Mouse (Mus musculus) splenic B cell, adult 2 months (primary cell): Measurements from ENCODE around the gene Fam20c.

ENCODE experiments used
- DNase-seq: peaks from one replicate; pipeline ENCODE4 v3.0.0-alpha.2; 2011; ENCODE audit warnings: low read depth, low spot score
- H3K27me3 ChIP-seq: 2 replicates; pipeline ENCODE4 v1.6.1; 2012; ENCODE audit warnings: mild to moderate bottlenecking, low read length, moderate library complexity, mixed read lengths; ENCODE audit not compliant: control insufficient read depth, poor library complexity, insufficient read depth, severe bottlenecking
- H3K36me3 ChIP-seq: 2 replicates; pipeline ENCODE4 v1.6.1; 2012; ENCODE audit warnings: mild to moderate bottlenecking, low read length, moderate library complexity, mixed read lengths; ENCODE audit not compliant: control insufficient read depth, poor library complexity, insufficient read depth, severe bottlenecking

The Fam20c gene

DNA sequence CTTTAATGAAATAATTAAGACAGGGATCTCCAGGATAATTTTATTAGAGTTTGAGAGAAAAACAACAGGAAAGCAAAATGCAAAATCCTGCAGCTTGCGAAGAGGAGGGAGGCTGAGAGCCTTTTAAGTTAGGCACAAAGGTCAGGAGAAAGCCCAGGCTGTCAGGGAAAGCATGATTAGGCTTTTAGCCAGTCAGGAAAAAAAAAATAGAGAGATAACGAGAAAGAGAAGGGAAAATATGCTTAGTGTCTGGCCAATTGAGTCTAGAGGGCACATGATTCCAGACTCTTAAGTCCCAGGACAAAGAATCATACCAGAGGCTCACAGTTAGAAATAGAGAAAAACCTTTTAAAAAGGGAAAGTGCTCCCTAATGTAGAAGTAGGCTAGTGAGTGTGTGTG, 10.7 kb upstream of the Fam20c start:
- DNase-seq, result no peak
- Histone ChIP-seq H3K27me3 (no peaks in the 10 kb centered on the region), H3K36me3 (no peaks in the 10 kb centered on the region)

DNA sequence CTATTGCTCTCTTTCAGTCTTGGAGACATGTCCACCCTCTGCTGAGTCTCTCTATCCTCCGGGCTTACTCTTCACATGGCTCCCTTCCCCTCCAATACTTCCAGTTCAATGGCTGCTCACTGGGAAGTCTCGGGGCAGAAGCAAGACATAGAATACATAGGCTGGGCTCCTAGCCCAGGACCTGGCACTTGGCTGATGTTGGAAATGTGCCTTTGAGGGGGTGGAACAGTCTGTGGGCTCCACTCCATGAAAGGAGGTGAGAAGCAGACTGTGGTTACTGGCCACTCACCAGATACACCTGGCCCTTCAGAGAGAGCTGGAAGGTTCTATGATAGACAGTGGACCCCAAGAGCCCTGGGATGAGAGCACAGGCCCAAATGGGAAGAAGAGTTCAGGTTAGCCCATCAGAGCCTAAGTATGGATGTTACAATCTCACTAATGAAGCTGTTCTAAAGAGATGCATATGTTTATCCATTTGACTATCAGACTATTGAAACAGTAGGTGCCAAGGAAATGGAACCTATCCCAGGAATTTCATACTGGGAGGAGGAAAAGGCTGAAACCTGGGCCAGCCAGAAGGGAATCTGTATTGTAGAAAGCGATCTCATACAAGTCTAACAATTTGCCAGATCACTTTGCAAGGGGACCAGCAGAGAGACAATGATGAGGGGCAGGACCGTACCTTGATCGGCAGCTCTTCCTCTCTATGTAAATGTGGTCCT, 8.8 kb upstream of the Fam20c start:
- Histone ChIP-seq H3K36me3 (no peaks in the 10 kb centered on the region), H3K27me3 (no peaks in the 10 kb centered on the region)
- no peak for DNase-seq

DNA sequence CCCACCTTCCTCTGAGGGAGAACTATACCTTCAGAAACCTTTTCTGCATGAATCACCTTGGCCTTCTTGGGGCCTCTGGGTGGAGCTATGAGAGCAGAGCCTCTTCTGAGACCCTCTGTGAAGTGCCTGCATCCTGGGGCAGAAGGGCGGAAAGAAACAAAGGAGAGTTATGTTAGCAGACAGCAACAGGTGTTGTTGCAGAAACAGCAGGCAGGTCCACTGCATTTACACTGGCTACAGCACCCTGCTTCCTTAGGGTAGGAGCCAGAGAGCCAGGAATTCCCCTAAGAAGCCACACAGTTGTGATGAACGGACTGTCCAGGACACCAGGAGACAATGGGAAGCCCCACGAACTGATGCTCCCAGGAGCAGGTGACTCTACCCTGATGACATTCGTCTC, 1.0 kb upstream of the Fam20c start:
- DNase-seq, result no peak
- H3K27me3 ChIP-seq, result no peaks in the 10 kb centered on the region
- H3K36me3 ChIP-seq, result no peaks in the 10 kb centered on the region

DNA sequence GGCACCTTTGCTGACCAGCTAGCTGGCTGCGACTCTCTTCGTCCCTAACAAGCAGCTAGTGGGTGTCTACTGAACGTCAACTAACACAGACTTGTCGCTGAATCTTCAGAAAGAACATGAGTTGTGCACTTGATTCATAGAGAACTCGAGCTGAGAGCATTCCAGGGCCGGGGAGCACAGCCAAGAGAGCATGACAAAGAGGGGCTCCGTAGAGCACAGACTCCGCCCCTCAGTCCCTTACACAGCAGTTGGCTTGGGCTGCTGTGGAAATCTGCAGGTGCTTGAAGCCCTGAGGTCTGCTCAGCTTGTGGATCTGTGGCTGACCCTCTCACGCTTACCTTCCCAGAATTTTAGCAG, 390 bp upstream of the Fam20c start:
- H3K27me3 ChIP-seq, result no peaks in the 10 kb centered on the region
- H3K36me3 ChIP-seq, result no peaks in the 10 kb centered on the region
- DNase-seq, result no peak

DNA sequence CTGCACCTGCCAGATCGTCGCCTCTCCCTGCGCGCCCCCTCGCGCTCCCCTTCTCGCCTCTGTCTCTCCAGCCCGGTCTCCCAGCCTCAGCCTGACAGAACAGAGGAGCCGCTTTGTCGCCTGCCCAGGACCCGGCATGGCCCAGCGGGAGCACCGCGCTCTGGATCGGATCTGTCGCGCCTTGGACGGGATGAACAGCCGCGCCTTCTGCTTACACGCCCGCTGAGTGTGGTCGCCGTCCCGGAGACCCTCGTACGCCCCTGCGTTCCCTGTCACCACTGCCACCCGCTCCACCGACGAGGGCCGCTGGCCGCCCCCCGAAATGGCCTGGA, 773 bp downstream of the Fam20c start:
- Histone ChIP-seq H3K27me3 (no peaks in the 10 kb centered on the region), H3K36me3 (no peaks in the 10 kb centered on the region)
- no peak for DNase-seq

DNA sequence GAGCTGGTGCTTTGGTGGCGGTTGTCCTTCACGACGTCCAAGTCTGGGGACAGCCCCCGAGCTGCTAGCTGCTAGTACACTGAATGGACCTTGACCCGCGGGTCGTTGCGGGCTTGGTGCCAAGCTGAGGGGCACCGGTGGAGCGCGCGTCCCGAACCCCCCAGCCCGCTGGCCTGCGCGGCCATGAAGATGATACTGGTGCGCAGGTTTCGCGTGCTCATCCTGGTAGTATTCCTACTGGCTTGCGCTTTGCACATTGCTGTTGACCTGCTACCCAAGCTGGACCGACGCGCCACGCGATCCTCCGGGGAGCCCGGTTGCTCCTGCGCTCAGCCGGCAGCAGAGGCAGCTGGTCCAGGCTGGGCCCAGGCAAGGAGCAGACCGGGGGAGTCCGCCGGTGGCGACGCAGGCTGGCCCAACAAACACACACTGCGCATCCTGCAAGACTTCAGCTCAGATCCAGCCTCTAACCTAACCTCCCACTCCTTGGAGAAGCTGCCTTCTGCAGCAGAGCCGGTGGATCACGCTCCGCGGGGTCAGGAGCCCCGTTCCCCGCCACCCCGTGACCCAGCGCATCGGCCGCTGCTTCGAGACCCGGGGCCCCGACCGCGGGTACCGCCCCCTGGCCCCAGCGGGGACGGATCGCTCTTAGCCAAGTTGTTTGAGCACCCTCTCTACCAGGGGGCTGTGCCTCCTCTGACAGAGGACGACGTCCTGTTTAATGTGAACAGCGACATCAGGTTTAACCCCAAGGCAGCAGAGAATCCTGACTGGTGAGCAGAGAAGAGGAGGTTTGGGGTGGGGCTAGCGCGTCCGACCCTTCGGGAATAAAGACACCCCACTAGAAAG, 1.4 kb downstream of the Fam20c start:
- no peak for DNase-seq
- Histone ChIP-seq H3K27me3 (no peaks in the 10 kb centered on the region), H3K36me3 (no peaks in the 10 kb centered on the region)

DNA sequence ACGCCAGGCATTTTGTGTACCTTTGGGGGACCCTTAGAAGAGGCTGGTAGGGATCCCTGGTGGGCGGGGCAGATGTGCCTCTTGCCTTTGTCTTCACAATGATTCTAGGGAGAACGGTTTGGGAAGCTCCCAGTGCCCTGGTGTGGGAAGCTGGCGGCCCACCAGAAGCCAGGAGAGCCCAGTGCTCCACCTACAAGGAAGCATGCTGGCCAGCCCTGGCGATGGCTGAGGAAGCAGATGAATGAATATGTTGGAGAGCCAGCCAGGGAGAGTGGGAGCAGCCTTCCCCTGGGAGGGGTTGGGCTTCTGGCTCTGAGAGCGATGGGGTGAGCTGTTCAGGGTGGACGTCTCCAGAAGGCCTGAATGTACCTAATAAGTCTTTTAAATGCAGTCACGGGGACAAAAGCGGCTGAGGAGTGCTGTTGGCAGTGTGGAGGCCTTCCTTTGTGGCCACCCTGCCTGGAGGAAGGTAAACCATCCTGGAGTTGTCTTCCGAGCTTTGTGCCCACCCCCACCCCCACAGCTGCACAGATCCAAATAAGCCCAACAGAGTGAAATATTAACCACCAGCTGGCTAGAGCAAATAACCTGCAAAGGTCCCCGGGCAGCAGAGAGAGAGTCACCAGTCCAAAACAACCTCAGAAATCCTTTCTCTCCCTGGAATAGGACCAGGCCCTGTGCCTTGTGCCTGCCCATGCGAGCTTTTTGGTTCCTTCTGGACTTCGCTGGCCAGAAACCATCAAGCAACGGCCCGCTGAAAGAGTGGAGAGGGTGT, 2.2 kb downstream of the Fam20c start:
- DNase-seq, result no peak

DNA sequence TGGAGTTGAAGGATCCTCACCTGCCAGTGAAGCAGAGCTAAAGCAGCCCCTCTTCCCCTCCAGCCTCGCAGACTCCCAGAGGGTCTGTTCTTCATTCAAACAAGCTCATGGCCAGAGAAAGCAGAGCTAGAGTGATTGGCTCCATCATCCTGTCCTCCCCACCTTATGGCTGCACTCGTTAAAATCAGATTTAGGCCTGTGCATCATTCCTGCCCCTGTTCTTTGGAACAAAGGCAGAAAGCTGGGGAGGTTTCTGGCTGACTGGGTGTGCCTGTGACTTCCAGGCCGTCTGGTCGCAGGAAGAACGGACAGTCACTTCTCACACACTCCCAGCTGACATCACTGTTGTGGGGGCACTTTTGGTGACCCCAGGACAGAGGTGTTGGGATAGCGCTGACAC, 2.8 kb downstream of the Fam20c start:
- Histone ChIP-seq H3K36me3 (no peaks in the 10 kb centered on the region), H3K27me3 (no peaks in the 10 kb centered on the region)
- DNase-seq, result no peak

More for the DNA sequence above, 2.2 kb downstream of the Fam20c start:
- no peaks in the 10 kb centered on the region for H3K36me3 ChIP-seq
- no peaks in the 10 kb centered on the region for H3K27me3 ChIP-seq

DNA sequence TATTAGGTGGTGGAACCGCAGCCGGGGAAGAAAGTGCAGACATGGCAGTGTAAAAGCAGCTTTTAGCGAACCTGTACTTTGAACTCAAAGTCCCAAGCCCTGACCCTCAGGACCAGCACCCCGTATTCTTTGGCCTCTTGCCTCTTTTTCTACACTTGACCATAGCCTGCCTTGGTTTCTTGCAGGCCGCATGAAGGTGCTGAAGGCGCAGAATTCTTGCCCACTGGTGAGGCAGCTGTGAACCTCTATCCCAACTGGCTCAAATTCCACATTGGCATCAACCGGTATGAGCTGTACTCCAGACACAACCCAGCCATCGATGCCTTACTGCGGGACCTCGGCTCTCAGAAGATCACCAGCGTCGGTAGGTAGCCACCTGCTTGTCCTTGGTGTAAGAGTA, 3.3 kb downstream of the Fam20c start:
- H3K36me3 ChIP-seq, result no peaks in the 10 kb centered on the region
- DNase-seq, result no peak
- no peaks in the 10 kb centered on the region for H3K27me3 ChIP-seq

DNA sequence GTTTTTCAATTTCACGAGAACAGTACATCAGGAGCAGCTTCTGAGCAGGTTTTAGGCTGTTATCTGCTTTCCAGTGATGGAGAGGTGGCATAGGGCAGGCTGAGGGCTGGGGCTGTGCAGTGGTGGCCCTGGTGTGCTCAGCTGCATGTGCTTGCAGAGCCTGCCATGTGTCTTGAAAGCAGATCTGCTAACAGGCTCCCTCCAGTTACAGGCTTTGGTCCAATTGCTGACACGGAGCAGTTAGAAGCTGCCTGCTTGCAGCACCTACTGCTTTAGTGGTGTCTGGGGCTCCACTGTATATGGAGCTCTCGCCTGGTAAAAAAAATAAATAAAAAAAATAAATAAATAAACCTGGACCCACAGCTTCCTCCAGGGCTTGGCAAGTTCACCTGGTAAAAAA, 4.2 kb downstream of the Fam20c start:
- Histone ChIP-seq H3K27me3 (no peaks in the 10 kb centered on the region), H3K36me3 (no peaks in the 10 kb centered on the region)
- no peak for DNase-seq

DNA sequence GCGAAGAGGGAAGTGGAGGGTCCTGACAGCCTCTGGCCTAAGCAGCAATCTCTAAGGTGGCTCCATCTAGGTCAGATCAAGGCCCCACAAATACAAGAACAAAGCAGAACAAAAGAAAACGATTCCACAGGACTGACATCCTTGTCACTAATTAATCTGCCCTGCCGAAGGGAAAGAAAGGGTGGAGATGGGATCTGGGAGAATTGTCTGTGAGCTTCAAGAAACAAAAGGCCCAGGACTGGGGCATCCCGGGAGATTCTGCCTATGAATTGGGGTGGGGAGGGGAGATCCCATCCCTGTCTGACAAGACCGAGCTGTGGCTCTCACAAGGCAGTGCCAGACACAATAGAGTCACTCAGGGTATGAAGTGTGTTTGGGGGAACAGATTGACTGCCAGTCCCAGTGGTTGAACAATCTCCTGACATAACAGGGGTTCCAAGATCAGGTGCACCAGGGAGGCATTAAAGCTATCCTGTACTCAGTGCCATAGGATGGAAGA, 7.6 kb downstream of the Fam20c start:
- H3K36me3 ChIP-seq, result no peaks in the 10 kb centered on the region
- H3K27me3 ChIP-seq, result no peaks in the 10 kb centered on the region
- no peak for DNase-seq

DNA sequence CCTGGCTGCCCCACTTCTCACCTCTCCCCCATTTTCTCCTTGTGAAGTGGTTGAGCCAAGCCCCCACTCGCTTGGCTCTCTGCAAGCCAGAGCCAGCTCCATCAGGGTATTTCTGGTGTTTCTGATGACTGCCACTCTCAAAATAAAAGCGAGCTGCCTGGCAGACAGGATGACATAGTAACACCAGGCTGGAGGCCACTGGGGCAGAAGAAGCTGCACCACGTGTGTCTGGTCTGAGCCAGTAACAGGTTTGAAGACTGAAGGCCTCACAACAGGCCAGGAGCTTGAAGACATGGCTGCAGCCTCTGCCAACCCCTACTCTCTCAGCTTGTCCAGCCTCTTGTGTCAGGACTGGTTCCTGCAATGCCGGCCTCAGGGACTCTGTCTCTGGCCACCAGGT, 8.0 kb downstream of the Fam20c start:
- Histone ChIP-seq H3K36me3 (no peaks in the 10 kb centered on the region), H3K27me3 (no peaks in the 10 kb centered on the region)
- DNase-seq, result no peak

DNA sequence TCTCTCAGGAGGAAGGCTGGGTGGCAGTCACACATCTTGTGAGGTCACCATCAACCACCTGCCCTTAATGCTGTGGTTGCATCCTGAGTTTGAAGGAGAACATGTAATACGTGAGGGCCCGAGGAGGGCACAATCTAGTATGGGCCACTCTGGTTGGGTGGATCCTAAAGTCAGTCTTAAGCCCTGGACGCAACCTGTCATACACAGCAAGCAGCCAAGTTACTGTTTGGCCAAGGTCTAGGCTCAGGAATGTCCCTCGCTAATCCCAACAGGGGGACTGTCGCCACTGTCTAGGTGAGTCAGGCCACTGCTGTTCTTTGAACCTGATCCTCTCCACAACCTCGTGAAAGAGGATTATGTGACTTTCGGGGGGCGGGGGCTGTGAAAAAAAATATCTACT, 10.3 kb downstream of the Fam20c start:
- H3K36me3 ChIP-seq, result no peaks in the 10 kb centered on the region
- no peak for DNase-seq
- no peaks in the 10 kb centered on the region for H3K27me3 ChIP-seq

DNA sequence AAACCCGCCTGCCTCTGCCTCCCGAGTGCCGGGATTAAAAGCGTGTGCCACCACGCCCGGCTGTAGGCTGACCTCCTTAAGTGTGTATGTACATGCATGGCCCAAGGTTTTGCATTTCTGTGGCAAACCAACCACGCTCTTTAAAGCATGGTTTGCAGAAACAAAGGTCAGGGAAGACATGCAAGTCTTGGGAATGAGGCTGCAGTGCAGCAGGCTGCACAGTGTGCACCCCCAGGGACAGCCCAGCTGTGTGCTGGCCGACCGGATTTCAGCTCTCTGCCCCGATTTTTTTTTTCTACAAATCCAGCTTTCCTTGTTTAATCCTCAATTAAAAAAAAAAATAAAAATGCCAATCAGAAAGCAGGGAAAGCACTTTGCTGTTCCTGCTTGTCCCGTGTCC, 13.3 kb downstream of the Fam20c start:
- no peaks in the 10 kb centered on the region for H3K27me3 ChIP-seq
- no peak for DNase-seq
- no peaks in the 10 kb centered on the region for H3K36me3 ChIP-seq

DNA sequence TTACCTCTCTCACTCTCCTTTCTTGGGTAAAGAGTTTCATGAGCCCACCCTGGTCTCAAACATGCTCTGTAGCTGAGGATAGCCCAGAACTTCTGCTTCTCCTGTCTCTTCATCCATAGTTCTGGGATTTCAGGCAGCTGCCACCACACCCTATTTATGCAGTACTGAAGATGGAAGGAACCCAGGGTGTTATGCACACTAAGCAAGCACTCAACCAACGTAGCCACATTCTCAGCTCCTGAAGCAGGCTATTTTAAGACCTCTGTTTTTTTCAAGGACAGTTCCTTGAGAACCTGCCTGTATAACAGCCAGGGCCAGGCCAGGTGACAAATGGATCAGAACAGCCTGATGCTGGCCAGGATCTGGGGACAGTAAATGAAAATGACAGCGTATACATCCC, 14.4 kb downstream of the Fam20c start:
- no peak for DNase-seq
- Histone ChIP-seq H3K36me3 (no peaks in the 10 kb centered on the region), H3K27me3 (no peaks in the 10 kb centered on the region)
